Mouse (Mus musculus): ENCODE measurements at regions not wholly inside any gene's neighbourhood (a gene's known extent, or its start where the extent isn't known, plus 50 kb on each side); places are given as distances from the start of the nearest gene placed in this dataset.

DNA sequence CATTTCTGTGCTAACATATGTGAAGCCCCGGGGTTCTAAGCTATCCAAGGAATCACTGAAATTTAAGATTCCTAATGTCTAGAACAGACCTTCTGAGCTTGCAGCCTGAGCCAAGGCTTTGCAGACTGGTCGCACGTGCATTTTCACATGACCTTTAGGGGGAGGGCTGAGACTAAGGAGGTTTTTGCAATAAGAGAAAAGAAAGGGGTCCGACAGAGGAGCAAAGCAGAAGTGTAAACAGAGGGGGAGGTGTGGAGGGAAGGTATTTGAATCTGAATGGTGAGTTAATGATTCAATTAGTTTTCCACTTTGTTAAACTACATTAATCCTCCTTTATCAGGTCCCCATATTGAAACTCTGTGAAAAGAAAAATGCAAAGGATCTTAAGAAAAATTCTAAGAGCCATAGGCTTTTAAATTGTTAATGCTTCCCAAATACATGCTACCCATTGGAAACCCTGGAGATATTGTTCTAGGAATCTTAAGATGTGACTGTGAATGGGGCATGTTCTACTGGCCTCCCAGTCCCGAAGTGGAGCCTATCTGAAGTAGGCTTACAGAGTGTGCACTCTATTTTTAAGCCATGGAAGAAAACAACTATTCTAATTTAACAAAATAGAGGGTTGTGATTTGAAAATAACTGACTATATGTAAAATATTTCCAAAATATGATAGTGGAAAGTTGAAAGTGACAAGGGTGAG is 322.9 kb downstream of the Epha7 start:
- TF ChIP-seq CTCF (IDR thresholded peaks at IDR 0.05; ENCODE audit: borderline replicate concordance, insufficient read depth, low read length) (no peak), POLR2A (IDR thresholded peaks at IDR 0.05; ENCODE audit: low read depth, low read length) (no peak)

Data from embryonic fibroblast, embryonic 13.5 days (primary cell).